Mouse (Mus musculus) cerebellum, postnatal 14 days (tissue): ENCODE data around the gene Ube2j1.

Source experiments
- DNase-seq, 2 experiments: peaks; one replicate each; pipeline ENCODE4 v3.0.0; 2021; ENCODE audit warnings: mixed read lengths in 2 of 2

The Ube2j1 gene

DNA sequence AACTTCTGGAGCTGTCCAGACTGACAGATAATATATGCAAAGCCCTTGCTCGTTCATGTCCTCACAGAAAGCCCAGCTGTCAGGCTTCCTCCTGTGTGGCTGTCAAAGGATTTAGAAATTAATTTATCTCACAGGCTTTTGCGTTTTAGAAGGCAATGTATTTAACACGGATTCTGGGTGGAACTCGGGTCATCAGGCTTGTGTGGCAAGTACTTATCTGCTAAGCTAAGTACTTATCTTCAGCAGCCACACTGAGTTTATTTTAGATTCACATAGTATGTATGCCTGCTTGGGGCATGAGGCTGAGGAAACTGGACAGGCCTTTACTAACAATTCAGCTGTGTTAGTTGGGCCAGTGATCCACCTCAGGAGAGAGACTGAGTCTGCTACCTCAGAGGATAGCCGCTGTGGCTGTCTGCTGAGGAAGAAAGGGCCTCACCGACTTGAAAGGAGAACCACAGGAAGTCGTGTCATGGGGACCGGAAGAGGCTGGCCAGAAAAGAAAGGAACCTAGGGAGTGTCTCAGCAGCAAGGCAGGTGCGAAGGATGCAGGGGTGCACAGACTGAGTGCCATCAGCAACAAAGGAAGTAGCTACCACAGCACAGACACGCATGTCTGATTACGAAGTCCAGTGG is 41.4 kb downstream of the Ube2j1 start:
- DNase-seq: no peak

DNA sequence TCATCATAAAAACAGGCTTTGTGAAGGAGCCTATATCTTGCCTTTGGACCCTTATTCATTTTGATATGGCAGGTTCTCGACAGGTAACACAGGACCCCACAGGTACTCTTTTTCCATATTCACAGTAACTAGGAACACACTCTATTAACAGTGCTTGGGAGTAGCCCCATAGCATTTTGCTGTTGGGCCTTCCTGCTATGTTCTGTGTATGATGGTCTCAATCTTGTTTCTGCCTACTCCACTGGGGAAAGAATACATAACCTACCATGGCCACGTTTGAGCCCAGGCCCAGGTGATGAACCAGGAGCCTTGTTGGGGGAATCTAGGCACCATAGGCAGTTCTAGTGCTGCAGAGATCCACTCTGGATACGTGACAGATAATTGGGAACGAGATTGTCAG is 43.2 kb downstream of the Ube2j1 start:
- no peak for DNase-seq

DNA sequence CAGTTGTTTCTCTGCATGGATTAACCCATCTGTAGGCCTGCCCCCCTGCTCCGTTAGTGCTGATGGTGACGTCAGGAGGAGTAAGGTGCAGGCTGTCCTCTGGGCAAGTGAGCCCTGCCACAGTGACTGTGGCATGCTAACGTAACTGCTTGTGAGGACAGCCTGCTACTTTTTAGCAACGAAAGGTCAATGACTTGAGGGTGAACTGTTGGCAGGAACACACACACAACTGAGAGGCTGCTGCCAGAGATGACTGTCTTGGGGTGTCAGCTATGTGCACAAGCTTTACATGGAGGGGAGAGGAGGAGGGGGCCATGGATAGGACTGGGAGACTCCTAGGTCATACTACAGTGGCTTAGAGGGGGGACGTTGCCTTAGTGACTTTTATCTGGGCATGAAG is 43.6 kb downstream of the Ube2j1 start:
- no peak for DNase-seq

DNA sequence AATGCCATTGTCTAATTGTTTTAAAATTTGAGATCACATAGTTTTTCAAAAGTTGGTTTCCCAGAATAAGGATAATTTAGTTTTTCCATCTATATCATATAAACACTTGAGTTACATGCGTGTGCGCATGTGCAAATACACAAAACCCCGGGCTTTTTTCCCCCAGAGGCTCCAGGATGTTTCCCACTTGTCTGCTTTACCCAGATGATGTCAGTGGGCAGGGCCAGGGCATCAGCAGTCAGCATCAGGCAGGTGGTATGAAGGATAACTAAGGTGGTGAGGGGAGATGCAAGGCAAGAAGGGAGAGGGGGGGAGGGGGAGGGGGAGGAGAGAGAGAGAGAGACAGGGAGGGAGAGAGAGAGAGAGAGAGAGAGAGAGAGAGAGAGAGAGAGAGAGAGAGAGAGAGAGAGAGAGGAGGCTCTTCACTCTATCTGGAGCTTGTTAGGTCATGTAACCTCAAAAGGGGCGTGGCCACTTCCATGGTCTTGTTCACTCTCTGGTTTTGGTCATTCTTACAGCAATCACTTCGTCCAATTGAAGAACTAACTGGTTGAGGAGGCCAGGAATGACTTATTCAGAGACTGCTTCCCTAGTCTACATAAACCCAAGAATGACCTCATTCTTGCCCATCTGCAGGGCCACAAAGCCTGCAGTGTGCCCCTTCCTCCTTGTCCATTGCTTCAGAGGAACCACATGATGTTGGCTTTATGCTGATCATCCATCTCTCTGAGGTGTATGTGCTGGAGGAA is 44.7 kb downstream of the Ube2j1 start:
- no peak for DNase-seq

DNA sequence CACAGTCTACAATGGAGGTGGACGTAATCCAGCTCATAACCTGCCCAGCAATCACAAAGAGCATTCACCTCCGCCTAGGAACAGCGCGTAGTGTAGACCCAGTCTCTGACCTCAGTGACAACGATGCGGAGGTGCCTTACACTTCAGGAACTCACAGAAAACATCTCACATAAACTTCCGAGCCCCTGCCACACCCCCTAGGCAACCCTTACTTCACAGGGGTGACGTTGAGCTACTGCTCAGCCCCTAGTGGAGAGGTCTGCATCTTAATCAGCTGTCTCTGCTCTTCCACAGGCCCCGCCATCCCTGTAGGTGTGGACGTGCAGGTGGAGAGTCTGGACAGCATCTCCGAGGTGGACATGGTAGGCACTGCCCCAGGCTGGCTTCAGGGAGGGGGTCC is 45.9 kb downstream of the Ube2j1 start:
- DNase-seq: no peak

DNA sequence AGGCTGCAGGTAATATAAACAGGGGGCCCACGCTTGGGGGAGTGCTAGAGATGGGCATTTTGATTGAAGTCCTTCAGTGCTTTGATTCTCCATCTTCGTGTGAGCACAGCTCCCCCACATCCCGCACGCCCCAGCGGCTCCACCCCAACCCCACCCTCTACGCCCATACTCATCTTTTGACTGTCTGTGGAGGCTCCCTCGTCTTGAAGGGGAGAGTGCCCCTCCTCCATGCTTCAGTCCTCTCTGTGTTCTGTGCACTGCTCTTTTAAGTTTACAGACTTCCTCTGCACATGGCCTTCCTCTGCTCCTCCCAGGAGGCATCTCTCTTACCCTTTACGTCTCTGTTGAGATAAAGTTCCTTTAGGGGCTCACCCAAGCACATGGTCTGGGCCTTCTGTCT is 46.5 kb downstream of the Ube2j1 start:
- no peak for DNase-seq

DNA sequence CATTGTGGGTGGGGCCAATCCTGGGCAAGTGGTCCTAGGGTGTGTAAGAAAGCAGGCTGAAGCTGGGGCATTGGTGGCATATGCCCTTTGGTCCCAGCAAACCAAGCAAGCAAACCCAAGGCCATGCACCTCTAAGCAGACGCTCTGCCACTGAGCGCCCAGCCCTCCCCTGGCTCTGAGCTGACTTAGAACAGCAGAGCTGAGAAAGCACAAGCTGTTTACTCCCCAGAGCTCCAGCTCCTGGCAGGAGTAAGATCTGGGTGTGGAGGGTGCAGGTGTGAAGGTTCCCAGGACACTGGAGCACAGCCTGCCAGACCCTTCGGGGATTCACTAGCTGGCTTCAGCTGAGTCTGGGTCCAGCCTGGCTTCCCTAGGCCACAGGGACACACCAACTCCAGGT is 47.3 kb downstream of the Ube2j1 start:
- no peak for DNase-seq

DNA sequence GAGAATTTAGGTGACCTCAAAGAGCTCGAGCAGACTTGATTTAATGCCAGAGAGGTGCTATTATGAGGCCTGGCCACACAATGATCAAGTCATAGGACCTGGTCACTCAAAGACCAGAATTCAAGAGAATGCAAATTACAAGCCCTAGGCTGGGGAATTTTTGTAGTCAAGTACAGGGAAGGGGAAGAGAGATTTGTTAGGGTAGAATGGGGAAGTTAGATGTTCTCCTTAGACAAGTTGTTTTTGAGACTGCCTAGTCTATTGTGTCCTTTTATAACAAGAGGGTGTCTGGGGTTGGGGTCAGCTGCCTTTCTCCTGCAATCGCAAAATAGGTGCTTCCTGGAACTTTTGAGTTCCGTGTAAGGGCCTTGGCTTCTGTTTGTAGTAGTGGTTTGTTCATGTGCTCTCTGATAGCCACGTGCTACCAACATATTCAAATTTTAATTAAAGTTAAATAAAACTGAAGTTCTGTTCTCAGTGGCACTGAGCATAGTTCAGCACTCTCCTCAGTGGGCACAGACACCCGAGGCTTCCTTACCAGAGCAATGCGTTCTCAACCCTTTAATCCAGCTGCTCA is 68.0 kb downstream of the Ube2j1 start:
- DNase-seq: no peak
